Mouse (Mus musculus) megakaryocyte, embryonic 14.5 days (primary cell): ENCODE results near the gene Slc25a36.

Source experiments
- FLI1 ChIP-seq: IDR thresholded peaks from 2 replicates; pipeline ENCODE4 v1.6.1; 2012; ENCODE audit warnings: low read length, inconsistent platforms, mixed read lengths
- GATA1 ChIP-seq: IDR thresholded peaks from 3 replicates; pipeline ENCODE4 v1.6.1; 2012; ENCODE audit warnings: mixed read lengths, low read length, inconsistent platforms, borderline replicate concordance

GRCm38 (mm10) chr9:97141723-97142122 is 30.8 kb upstream of the Slc25a36 start:
- no peak for TF ChIP-seq GATA1
- TF ChIP-seq FLI1: no peak
